ENCODE assay signal across 25 mouse cellular contexts in genomic region chr19:7633021-7633420, GRCm38 (mm10). TPM values are rescaled to one million over a fixed set of nuclear protein-coding genes. Genes with fewer than 3 reads are reported as not detected.
DNase-seq lines count a peak whose midpoint lies in the region; TF ChIP-seq lines count a peak whose summit lies in the region.
"Had no signal": no experiment of that assay in that cellular context is flagged by ENCODE, and none has a peak within 500 bp of the region (broad histone marks: within the 10 kb centered on the region; RNA-seq: fewer than 3 reads in every experiment).

No protein-coding gene starts in this region.

- no peaks in the 10 kb centered on the region for H3K36me3 ChIP-seq in liver, adult 2 months (ENCODE audit: control insufficient read depth, insufficient read depth, low read length)
- H3K36me3 ChIP-seq: embryonic facial prominence, embryonic 10.5 days; embryonic facial prominence, embryonic 12.5 days; forebrain, embryonic 15.5 days; G1E had no signal

- H3K27ac ChIP-seq in liver, adult 2 months (replicated peaks; ENCODE audit: insufficient read depth, low read depth, low read length), result no peak overlapping the region
- H3K27ac ChIP-seq: embryonic facial prominence, embryonic 10.5 days; embryonic facial prominence, embryonic 12.5 days; forebrain, embryonic 13.5 days; forebrain, embryonic 15.5 days had no signal

- H3K9ac ChIP-seq in liver, adult 2 months (ENCODE audit: low read depth, low read length), result no peak overlapping the region
- H3K9ac ChIP-seq: embryonic facial prominence, embryonic 12.5 days; forebrain, embryonic 13.5 days; forebrain, embryonic 15.5 days had no signal

- no peaks in the 10 kb centered on the region for H3K27me3 ChIP-seq in liver, adult 2 months (ENCODE audit: control insufficient read depth, insufficient read depth, low read length)
- H3K27me3 ChIP-seq: CH12.LX; embryonic facial prominence, embryonic 12.5 days; forebrain, embryonic 13.5 days; forebrain, embryonic 15.5 days had no signal

- H3K4me3 ChIP-seq in liver, adult 2 months (ENCODE audit: insufficient read depth, low read depth, low read length), result no peak overlapping the region
- H3K4me3 ChIP-seq: embryonic facial prominence, embryonic 10.5 days; embryonic facial prominence, embryonic 12.5 days; forebrain, embryonic 13.5 days; forebrain, embryonic 15.5 days had no signal

- no peak for TF ChIP-seq POLR2A in liver, adult 2 months (IDR thresholded peaks at IDR 0.05; ENCODE audit: extremely low read depth, insufficient read depth, low read length)

- intact Hi-C loops in heart, postnatal 25 days (cut with DNase I), result no loop called here

- H3K4me1 ChIP-seq in liver, adult 2 months (ENCODE audit: control insufficient read depth, insufficient read depth, low read length), result no peaks in the 10 kb centered on the region; the same call in 1 of the 2 replicates
- H3K4me1 ChIP-seq: embryonic facial prominence, embryonic 10.5 days; embryonic facial prominence, embryonic 12.5 days; forebrain, embryonic 13.5 days; forebrain, embryonic 15.5 days had no signal

- no peaks in the 10 kb centered on the region for H3K79me2 ChIP-seq in liver, adult 2 months (ENCODE audit: control insufficient read depth, insufficient read depth, low read length)

- TF ChIP-seq CTCF in liver, adult 2 months (IDR thresholded peaks at IDR 0.05; ENCODE audit: low read depth, low read length), result no peak

- peak; percentile 13 for DNase-seq in heart, adult 11 months
- DNase-seq in heart, postnatal 25 days (ENCODE audit: low spot score), result no peak
- peak; percentile 52 for DNase-seq in kidney, adult 9 months
- no peak for DNase-seq in kidney, postnatal 4 days
- peak; percentile 35 for DNase-seq in liver, adult 2 months (ENCODE audit: extremely low read depth, low read depth, low spot score)
- DNase-seq in liver, result no peak
- DNase-seq: adrenal gland, adult 8-10 months; adrenal gland, postnatal 14 days; adrenal gland, postnatal 36 days; B cell, adult 2 months; cerebellum, adult 11-12 months; cerebellum, adult 2 months; cerebellum, adult 9-10 months; cerebellum, postnatal 10 days; cerebellum, postnatal 25 days had no signal

RNA-seq across cellular contexts. Expression of gene Hrasls5, which starts 20.7 kb away (rescaled TPM):
- total RNA-seq in heart, postnatal 25 days (2021), result under 1 TPM in 1 of 2 experiments, not detected in 1; 0.26 TPM
- not detected in 2 replicates for total RNA-seq in liver, adult 2 months (2014; rRNA removed)
- not detected in 2 replicates for polyA plus RNA-seq in liver, adult 2 months (2012; rRNA removed)
- total RNA-seq: CH12.LX, G1E had no signal
- polyA plus RNA-seq: activated CD4-positive, CD25-positive, alpha-beta regulatory T cell, adult 4 months; CD4-positive, CD25-positive, alpha-beta regulatory T cell, adult 4 months; embryonic facial prominence, embryonic 10.5 days; embryonic facial prominence, embryonic 12.5 days; forebrain, embryonic 11.5 days; forebrain, embryonic 13.5 days; forebrain, embryonic 15.5 days; G1E; Patski had no signal

RNA-seq across cellular contexts. Expression of gene Lgals12, which starts 26.0 kb away (rescaled TPM):
- total RNA-seq in heart, postnatal 25 days (2021), result under 1 TPM; 0.31 to 0.92 TPM
- not detected in 2 replicates for total RNA-seq in liver, adult 2 months (2014; rRNA removed)
- not detected in 2 replicates for polyA plus RNA-seq in liver, adult 2 months (2012; rRNA removed)
- total RNA-seq: CH12.LX, G1E had no signal
- polyA plus RNA-seq: activated CD4-positive, CD25-positive, alpha-beta regulatory T cell, adult 4 months; CD4-positive, CD25-positive, alpha-beta regulatory T cell, adult 4 months; G1E; Patski had no signal

Comparison
In these comparisons a context has a peak if more than half of its experiments do, and no peak if none do; other contexts are left out.
1. DNase-seq: peak in heart, adult 11 months (single experiment), kidney, adult 9 months (single experiment) and liver, adult 2 months (single experiment); none in heart, postnatal 25 days (single experiment), kidney, postnatal 4 days (0 of 2) and liver (single experiment).